Mouse (Mus musculus) CH12.LX (cell line): Measurements from ENCODE around the gene Morf4l1. TPM values are rescaled to one million over a fixed set of nuclear protein-coding genes. Genes with fewer than 3 reads are reported as not detected.

ENCODE experiments used
- DNase-seq: peaks from one replicate; pipeline ENCODE4 v3.0.0-alpha.2; 2013; ENCODE audit errors: extremely low read depth
- H3K27ac ChIP-seq: 2 replicates; pipeline ENCODE4 v1.5.1; 2012; ENCODE audit warnings: low read depth, mild to moderate bottlenecking, control low read depth, moderate library complexity; ENCODE audit not compliant: insufficient read depth
- H3K27me3 ChIP-seq: replicated peaks from 2 replicates; pipeline ENCODE3; 2012; ENCODE audit warnings: inconsistent platforms
- H3K36me3 ChIP-seq, 2 experiments: replicated peaks in 1 of 2; 2 replicates each; pipeline versions ENCODE3 to v1.6.1; 2012; ENCODE audit warnings: inconsistent platforms in 1 of 2, low read length in 1 of 2, mild to moderate bottlenecking in 1 of 2, mixed read lengths in 1 of 2, moderate library complexity in 1 of 2; ENCODE audit not compliant: control insufficient read depth in 1 of 2, insufficient read depth in 1 of 2
- H3K4me1 ChIP-seq, 2 experiments: 2 replicates each; pipeline ENCODE4 v1.6.1; 2012; ENCODE audit warnings: inconsistent platforms in 1 of 2, moderate library complexity in 1 of 2; ENCODE audit not compliant: insufficient read depth in 2 of 2, control insufficient read depth in 1 of 2
- H3K4me2 ChIP-seq: 2 replicates; pipeline ENCODE4 v1.6.1; 2012; ENCODE audit warnings: low read depth, mild to moderate bottlenecking, control low read depth; ENCODE audit not compliant: poor library complexity, insufficient read depth, severe bottlenecking
- H3K4me3 ChIP-seq, 3 experiments: fragments of 150-350 bp in 1 of 3; sonication (generic) in 1 of 3; replicated peaks in 1 of 3; 2 replicates each; pipeline versions ENCODE3 to v1.5.1; 2011 to 2012; ENCODE audit warnings: low read depth in 2 of 3, low read length in 2 of 3, mild to moderate bottlenecking in 2 of 3, moderate library complexity in 2 of 3, control low read depth in 1 of 3, improper control_type of control experiment in 1 of 3, inconsistent platforms in 1 of 3, mixed read lengths in 1 of 3; ENCODE audit not compliant: poor library complexity in 1 of 3
- H3K79me2 ChIP-seq: replicated peaks from 2 replicates; pipeline ENCODE4 v1.6.1; 2012; ENCODE audit warnings: mild to moderate bottlenecking, moderate library complexity; ENCODE audit not compliant: control insufficient read depth, poor library complexity, insufficient read depth, severe bottlenecking; ENCODE audit errors: extremely low read depth
- H3K9ac ChIP-seq: 2 replicates; pipeline ENCODE4 v1.6.1; 2012; ENCODE audit warnings: low read depth, mild to moderate bottlenecking, control low read depth, moderate library complexity; ENCODE audit not compliant: insufficient read depth
- H3K9me3 ChIP-seq: replicated peaks from 2 replicates; pipeline ENCODE3; 2012; ENCODE audit warnings: low read length, inconsistent platforms, mixed read lengths
- BHLHE40 ChIP-seq: IDR thresholded peaks from 2 replicates; pipeline ENCODE4 v1.6.1; 2011; ENCODE audit warnings: mild to moderate bottlenecking, low read depth, low read length, improper control_type of control experiment
- CHD1 ChIP-seq: IDR thresholded peaks from 2 replicates; pipeline ENCODE4 v1.6.1; 2012; ENCODE audit warnings: low read depth, low read length, improper control_type of control experiment, inconsistent platforms
- CHD2 ChIP-seq: IDR thresholded peaks from 2 replicates; pipeline ENCODE4 v1.6.1; 2011; ENCODE audit warnings: low read length, improper control_type of control experiment
- CTCF ChIP-seq, 2 experiments: IDR thresholded peaks in 1 of 2; conservative IDR thresholded peaks in 1 of 2; 2 replicates each; pipeline ENCODE4 v1.5.1; 2011 to 2012; ENCODE audit warnings: low read depth in 2 of 2, low read length in 2 of 2, improper control_type of control experiment in 1 of 2, inconsistent platforms in 1 of 2, mild to moderate bottlenecking in 1 of 2, moderate library complexity in 1 of 2
- E2F4 ChIP-seq: IDR thresholded peaks from 2 replicates; pipeline ENCODE4 v1.6.1; 2011; ENCODE audit warnings: low read depth, low read length, improper control_type of control experiment; ENCODE audit not compliant: insufficient replicate concordance
- ELF1 ChIP-seq: IDR thresholded peaks from 2 replicates; pipeline ENCODE4 v1.6.1; 2014; ENCODE audit warnings: low read depth, mild to moderate bottlenecking, inconsistent platforms, low read length, improper control_type of control experiment
- EP300 ChIP-seq: IDR thresholded peaks from 2 replicates; pipeline ENCODE4 v1.6.1; 2011; ENCODE audit warnings: low read length, improper control_type of control experiment
- ETS1 ChIP-seq: conservative IDR thresholded peaks from 2 replicates; pipeline ENCODE4 v1.6.1; 2012; ENCODE audit warnings: low read depth, mild to moderate bottlenecking, inconsistent platforms, low read length, improper control_type of control experiment, moderate library complexity
- GABPA ChIP-seq: IDR thresholded peaks from 2 replicates; pipeline ENCODE4 v1.6.1; 2012; ENCODE audit warnings: low read depth, low read length, improper control_type of control experiment, inconsistent platforms; ENCODE audit not compliant: insufficient replicate concordance
- HCFC1 ChIP-seq: IDR thresholded peaks from 2 replicates; pipeline ENCODE4 v1.6.1; 2012; ENCODE audit warnings: low read depth, mild to moderate bottlenecking, inconsistent platforms, low read length, improper control_type of control experiment
- JUN ChIP-seq: IDR thresholded peaks from 2 replicates; pipeline ENCODE4 v1.6.1; 2011; ENCODE audit warnings: low read depth, mild to moderate bottlenecking, low read length, improper control_type of control experiment, moderate library complexity; ENCODE audit not compliant: insufficient read depth
- KAT2A ChIP-seq: IDR thresholded peaks from 2 replicates; pipeline ENCODE4 v1.6.1; 2012; ENCODE audit warnings: low read length, improper control_type of control experiment, inconsistent platforms; ENCODE audit not compliant: insufficient replicate concordance
- MAZ ChIP-seq: IDR thresholded peaks from 2 replicates; pipeline ENCODE4 v1.6.1; 2012; ENCODE audit warnings: low read depth, mild to moderate bottlenecking, inconsistent platforms, low read length, improper control_type of control experiment, moderate library complexity
- MEF2A ChIP-seq: IDR thresholded peaks from 2 replicates; pipeline ENCODE4 v1.6.1; 2014; ENCODE audit warnings: low read depth, mild to moderate bottlenecking, inconsistent platforms, low read length, improper control_type of control experiment, borderline replicate concordance
- MXI1 ChIP-seq: IDR thresholded peaks from 2 replicates; pipeline ENCODE4 v1.6.1; 2011; ENCODE audit warnings: mild to moderate bottlenecking, low read depth, low read length, improper control_type of control experiment
- NRF1 ChIP-seq: IDR thresholded peaks from 2 replicates; pipeline ENCODE4 v1.6.1; 2014; ENCODE audit warnings: low read depth, mild to moderate bottlenecking, inconsistent platforms, low read length, improper control_type of control experiment, moderate library complexity
- PAX5 ChIP-seq: IDR thresholded peaks from 2 replicates; pipeline ENCODE4 v1.6.1; 2012; ENCODE audit warnings: low read length, inconsistent platforms, mixed read lengths
- POLR2A ChIP-seq: IDR thresholded peaks from 2 replicates; pipeline ENCODE4 v1.6.1; 2011; ENCODE audit warnings: low read depth, mild to moderate bottlenecking, improper control_type of control experiment, low read length
- POLR2AphosphoS2 ChIP-seq: IDR thresholded peaks from 2 replicates; pipeline ENCODE4 v1.6.1; 2011; ENCODE audit warnings: low read depth, low read length, improper control_type of control experiment
- RAD21 ChIP-seq: IDR thresholded peaks from 2 replicates; pipeline ENCODE4 v1.6.1; 2011; ENCODE audit warnings: low read depth, mild to moderate bottlenecking, low read length, improper control_type of control experiment, moderate library complexity
- SMC3 ChIP-seq: IDR thresholded peaks from 2 replicates; pipeline ENCODE4 v1.6.1; 2011; ENCODE audit warnings: low read depth, low read length, improper control_type of control experiment
- ZKSCAN1 ChIP-seq: IDR thresholded peaks from 2 replicates; pipeline ENCODE4 v1.6.1; 2012; ENCODE audit warnings: low read depth, inconsistent platforms, low read length, improper control_type of control experiment, borderline replicate concordance
- ZNF384 ChIP-seq: IDR thresholded peaks from 2 replicates; pipeline ENCODE4 v1.6.1; 2012; ENCODE audit warnings: low read depth, low read length, improper control_type of control experiment, inconsistent platforms
- dilution Hi-C: fragments of 300-500 bp; cut with MboI; formaldehyde crosslinking; loops from 2 replicates; pipeline ENCODE4 v1.14.3; 2020; ENCODE audit warnings: low sequenced_read_pairs; ENCODE audit not compliant: extremely low pct_unique_long_range_greater_than_20kb, extremely low pct_ligation_motif_present
- in situ Hi-C: fragments of 300-500 bp; cut with MboI; formaldehyde crosslinking; loops from 3 replicates; pipeline ENCODE4 v1.14.3; 2019; ENCODE audit warnings: low sequenced_read_pairs, low pct_ligation_motif_present, low pct_unique_long_range_greater_than_20kb, mixed read lengths
- polyA plus RNA-seq: library from polyadenylated mRNA; unstranded; fragments of >175 nt; gene quantifications from 2 replicates; pipeline ENCODE4 v1.2.1, GENCODE M21; 2012; ENCODE audit warnings: low read depth; ENCODE audit not compliant: insufficient read length
- total RNA-seq, 2 experiments: library from RNA; depleted of rRNA; stranded (reverse); fragments of 300-350 nt in 1 of 2; fragments of >200 nt in 1 of 2; gene quantifications; 2 replicates each; pipeline ENCODE4 v1.2.3; 2012 to 2014

Gene Morf4l1
- total and polyA plus RNA-seq, 3 experiments, result 127 to 233 (median 225) TPM

DNA sequence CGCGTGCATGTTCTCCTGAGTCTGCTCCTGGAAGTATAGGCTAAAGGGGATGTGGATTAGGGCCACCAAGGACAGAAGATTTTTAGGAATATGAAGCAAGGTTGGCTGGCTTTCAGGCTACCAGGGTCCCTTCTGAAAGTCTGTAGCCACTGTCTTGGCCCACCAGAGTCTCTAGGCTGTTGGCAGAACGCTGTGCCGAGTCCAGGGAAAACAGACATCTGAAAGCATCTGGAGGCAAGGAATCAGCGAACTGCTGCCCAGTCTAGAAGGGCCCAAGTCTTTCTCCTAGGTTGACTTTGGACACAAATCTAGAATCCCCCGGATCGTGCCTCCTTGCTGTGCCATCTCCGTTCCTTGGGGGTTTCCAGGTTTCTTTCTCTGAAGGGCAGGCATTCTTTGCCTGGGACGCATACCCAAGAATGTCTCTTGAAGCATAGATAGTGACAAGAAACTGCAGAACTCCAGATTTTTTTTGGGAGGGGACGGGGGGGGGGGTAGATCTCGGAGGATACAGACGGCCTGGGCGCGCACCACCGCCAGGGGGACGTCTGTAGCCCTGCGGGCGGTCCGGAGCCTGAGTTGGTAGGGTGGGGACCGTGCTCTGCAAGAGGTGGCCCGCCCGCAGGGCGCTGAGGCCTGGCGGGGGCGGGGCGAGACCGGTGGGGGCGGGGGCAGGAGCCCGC lies 47.8 kb upstream of the Morf4l1 start:
- H3K79me2 ChIP-seq, result peaks cover 2% of the 10 kb centered on the region; the same call in 1 of the 2 replicates
- in situ Hi-C loops, result loop anchor here (5.0 kb wide), 1 partner anchor 35 kb away; no protein-coding TSS in a partner anchor
- no peaks in the 10 kb centered on the region for H3K9me3 ChIP-seq
- peaks cover 0 to 3% of the 10 kb centered on the region in 2 experiments for H3K36me3 ChIP-seq
- no peak overlapping the region for H3K9ac ChIP-seq
- H3K27me3 ChIP-seq, result peaks cover 2% of the 10 kb centered on the region
- no peak overlapping the region for H3K27ac ChIP-seq
- TF ChIP-seq ETS1 (no peak), SMC3 (peak; percentile 51), MAZ (peak; percentile 78; the same call in 1 of the 2 replicates), POLR2A (0 out of 2 replicates have a peak, but pooled peaks have one; percentile 9), PAX5 (no peak), RAD21 (peak; percentile 22), CTCF (conservative IDR thresholded peaks at IDR 0.05 in 1 of 2, IDR thresholded peaks at IDR 0.05 in 1 of 2; ENCODE audit: low read depth in 2 of 2, low read length in 2 of 2) (peak in 1 of 2 experiments; percentile 64; a peak in 2 of 4 replicates)
- dilution Hi-C loops, result no loop called here
- peaks cover 10 to 34% of the 10 kb centered on the region in 2 experiments for H3K4me1 ChIP-seq
- H3K4me3 ChIP-seq, result no peak overlapping the region
- no peak for DNase-seq
- H3K4me2 ChIP-seq, result peak overlapping the region; percentile 9

DNA sequence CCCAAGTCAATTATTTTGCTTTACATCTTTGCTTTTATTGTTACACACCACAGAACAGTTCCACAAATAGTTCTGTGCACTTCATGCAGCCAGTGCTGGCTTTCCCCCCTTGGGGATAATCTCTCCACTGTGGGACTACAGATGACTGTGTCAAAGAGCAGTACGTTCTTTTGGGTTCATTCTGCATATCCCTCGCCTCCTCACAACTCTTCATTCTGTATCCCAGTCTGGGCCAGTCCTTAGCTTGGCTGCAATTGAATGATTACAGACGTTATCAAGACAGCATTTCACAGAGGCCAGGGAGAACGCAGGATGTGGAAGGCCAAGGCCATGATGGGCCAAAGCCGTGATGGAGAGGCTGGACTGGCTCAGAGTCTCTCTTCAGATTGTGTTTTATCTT lies 32.3 kb upstream of the Morf4l1 start:
- TF ChIP-seq ZKSCAN1 (no peak), EP300 (no peak), CTCF (conservative IDR thresholded peaks at IDR 0.05 in 1 of 2, IDR thresholded peaks at IDR 0.05 in 1 of 2; ENCODE audit: low read depth in 2 of 2, low read length in 2 of 2) (no peak), BHLHE40 (no peak), E2F4 (no peak), ETS1 (no peak), JUN (no peak), CHD2 (no peak), ELF1 (no peak), KAT2A (no peak), PAX5 (no peak), NRF1 (no peak), CHD1 (no peak), MXI1 (no peak), SMC3 (no peak), MEF2A (no peak), GABPA (no peak), POLR2AphosphoS2 (no peak), ZNF384 (no peak), HCFC1 (no peak)
- Histone ChIP-seq H3K4me3 (no peak overlapping the region), H3K4me1 (peaks cover 0 to 5% of the 10 kb centered on the region in 2 experiments; a peak in 2 of 4 replicates), H3K36me3 (no peaks in the 10 kb centered on the region), H3K9ac (no peak overlapping the region), H3K9me3 (no peaks in the 10 kb centered on the region), H3K27me3 (no peaks in the 10 kb centered on the region), H3K79me2 (no peaks in the 10 kb centered on the region), H3K4me2 (no peak overlapping the region), H3K27ac (no peak overlapping the region)
- no peak for DNase-seq
- dilution Hi-C loops, result no loop called here
- in situ Hi-C loops, result no loop called here
